Mouse (Mus musculus) thymus, adult 2 months (tissue): ENCODE results near the gene Donson.

Experiments
- CTCF ChIP-seq: fragments of 200-500 bp; IDR thresholded peaks from 2 replicates; pipeline ENCODE4 v1.5.1; 2012; ENCODE audit warnings: mild to moderate bottlenecking, control low read depth, low read length, moderate library complexity, borderline replicate concordance; ENCODE audit not compliant: control insufficient read depth, poor library complexity, insufficient read depth; ENCODE audit errors: extremely low read depth
- POLR2A ChIP-seq: fragments of 200-500 bp; IDR thresholded peaks from 2 replicates; pipeline ENCODE4 v1.6.1; 2012; ENCODE audit warnings: mild to moderate bottlenecking, low read length, control low read depth, moderate library complexity; ENCODE audit not compliant: control insufficient read depth, poor library complexity, insufficient read depth; ENCODE audit errors: extremely low read depth

GRCm38 (mm10) chr16:91657285-91657684 lies 31.3 kb downstream of the Donson start:
- TF ChIP-seq CTCF, result no peak
- TF ChIP-seq POLR2A, result no peak
